Mouse (Mus musculus): ENCODE measurements around the gene Bcl2.
"Not testable (repeated sequence)": the region's sequence is repeated elsewhere in the genome, so short reads cannot be mapped to it uniquely, and the experiment has no call there.

The Bcl2 gene

DNA sequence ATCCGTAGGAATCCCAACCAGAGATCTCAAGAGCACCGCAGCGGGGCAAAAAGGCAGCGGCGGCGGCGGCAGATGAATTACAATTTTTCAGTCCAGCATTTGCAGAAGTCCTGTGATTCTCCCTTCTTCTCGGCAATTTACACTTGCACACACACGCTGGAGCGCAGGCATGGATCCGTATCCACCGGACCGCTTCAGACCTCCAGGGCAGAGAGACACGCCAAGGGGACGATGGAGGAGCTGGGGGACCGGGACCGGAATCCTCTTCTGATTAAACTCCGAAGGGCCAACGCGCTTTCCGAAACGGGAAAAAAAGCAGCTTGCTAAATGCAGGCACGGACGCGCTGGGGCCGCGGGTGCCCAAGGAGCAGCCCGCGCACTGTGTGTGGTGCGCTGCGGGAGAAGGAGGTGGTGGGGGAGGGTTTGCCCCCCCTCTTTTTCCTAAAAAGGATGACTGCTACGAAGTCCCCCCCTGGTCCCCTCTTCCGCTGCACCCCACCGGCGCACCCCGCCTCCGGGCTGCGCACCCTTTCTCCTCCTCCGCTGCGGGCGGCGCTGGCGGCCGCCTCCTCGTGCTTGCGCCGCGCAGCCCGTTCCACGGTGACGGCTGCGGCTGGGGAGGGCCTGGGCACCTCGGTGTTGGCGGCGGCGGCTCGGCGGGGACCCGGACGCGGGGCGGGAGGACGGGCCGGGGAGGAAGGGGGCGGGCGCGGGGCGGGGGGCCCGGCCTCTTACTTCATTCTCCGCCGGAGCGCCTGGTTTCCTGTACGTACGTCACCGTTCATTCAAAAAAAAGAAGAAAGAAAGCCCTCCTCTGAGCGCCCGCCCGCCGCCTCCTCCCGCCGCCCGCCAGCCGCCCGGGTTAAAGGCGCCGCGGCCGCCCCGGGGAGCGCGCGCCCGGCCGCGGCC lies at the start of gene Bcl2:
Gene Bcl2 (minus strand): TSS at position 654 of the 909 bp plus-strand sequence.
- in situ Hi-C loops (cut with MboI): loop anchor here (5.0 kb wide), 1 partner anchor 167 kb away; no protein-coding TSS in a partner anchor

DNA sequence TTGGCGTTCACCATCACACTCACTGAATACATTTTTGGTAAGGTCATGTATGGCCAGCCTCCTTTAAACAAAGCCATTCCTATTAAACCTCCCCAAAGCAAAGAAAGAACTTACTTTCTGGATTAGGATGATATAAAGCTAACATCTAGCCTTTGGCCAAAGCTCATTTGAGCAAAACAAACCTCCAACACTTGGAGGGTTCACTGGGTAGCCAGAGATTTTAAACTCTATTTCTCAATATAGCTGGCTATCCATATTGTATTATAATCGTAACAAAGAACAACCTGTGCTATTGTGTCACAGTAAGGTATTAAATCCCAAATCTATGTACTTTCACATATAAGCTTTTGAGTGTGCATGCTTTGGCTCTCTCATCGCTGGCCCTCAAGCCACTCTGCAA lies 46.7 kb upstream of the Bcl2 start:
- in situ Hi-C loops (cut with MboI): no loop called here

DNA sequence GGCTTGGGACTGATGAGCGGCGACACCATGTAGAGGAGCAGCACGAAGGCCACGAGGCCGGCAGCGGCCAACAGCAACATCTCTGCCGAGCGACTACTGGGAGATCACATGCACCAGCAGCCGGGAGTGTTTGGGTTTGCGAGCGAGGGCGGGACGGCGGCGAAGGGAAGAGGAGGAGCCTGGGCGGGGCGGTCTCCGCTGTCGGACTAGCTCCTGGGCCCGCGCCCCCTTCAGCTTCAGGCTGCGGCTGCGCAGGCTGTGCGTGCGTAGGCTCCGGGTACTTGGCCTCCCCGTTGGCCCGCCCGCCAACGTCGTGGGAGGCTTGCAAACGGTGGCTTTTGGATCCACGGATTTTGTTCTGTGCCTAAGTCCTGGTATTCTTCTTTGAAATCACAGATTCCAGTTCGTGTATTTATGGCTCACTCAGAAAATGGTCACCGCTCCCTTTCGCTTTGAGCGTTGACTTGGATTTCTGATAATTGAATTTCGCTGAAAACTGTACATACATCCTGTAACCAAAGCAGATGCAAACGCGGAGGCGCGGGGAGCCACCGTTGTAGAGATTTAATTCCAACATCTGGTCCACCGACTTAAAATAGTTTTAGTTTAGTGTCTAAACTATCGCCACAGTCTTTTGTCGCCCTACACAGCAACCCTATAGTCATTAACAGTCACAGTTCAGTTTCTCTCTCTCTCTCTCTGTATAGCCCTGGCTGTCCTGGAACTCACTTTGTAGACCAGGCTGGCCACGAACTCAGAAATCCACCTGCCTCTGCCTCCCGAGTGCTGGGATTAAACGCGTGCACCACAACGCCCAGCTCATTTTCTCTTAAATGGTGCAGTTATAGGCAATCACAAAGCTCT lies 45.7 kb upstream of the Bcl2 start, which contains the start of gene Kdsr:
Gene Kdsr (minus strand): TSS at position 156 of the 864 bp plus-strand sequence.
- in situ Hi-C loops (cut with MboI): no loop called here

DNA sequence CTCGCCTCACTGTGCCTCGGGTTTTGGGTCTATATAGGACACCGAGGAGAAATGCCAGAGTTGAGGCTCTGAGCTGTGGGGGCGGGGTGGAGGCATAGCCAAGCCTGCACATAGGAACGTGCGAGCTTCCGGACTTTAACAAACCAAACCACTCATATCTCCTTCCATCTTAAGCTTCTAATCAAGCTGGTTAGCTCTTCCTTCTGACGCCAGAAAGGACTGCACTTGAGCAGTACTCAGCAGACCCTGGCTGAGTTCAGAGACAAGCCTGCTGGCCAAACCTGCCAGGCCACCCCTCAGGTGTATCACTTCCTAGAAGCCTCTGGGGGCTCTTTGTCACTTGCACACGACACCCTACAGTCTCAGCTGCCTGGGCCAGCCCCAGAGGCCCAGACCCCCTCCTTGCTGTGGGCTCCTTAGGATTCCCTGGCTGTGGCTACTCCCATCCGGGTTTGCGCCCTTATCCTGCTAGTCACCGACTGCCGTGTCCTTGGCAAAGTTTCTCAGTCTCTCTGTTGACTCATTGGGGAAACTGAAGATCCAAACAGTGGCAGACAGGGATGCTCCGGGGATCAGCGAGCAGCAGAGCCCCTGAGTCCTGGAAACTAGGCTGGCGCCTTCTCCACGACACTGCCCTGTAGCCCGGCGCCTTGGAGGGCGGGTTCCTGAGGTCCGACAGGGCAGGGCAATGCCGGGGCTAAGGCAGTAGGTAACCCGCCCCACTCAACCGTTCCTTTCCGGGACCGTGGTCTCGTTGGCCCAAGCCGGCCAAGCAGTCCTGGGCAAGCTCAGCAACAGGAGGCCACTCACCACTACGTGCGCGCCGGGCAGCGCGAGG lies 44.9 kb upstream of the Bcl2 start:
- in situ Hi-C loops (cut with MboI): no loop called here

DNA sequence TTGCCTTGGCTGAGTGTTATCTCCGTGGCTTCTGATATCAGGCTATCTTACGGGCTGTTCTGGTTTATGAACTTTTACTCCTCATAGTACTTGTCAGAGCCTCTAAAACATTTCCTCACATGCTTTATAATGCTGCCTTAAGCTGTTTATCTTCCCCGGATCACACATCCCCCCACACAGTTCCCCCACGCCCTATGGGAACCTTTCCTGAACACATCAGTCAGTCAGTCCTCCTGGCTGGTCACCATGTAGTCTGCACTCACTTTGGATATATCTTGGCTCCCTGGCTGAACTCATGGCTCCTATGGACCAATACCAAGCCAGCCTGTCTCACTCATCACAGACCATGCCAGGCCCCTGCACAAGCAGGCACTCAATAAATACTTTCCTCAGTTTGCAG lies 42.6 kb upstream of the Bcl2 start:
- in situ Hi-C loops (cut with MboI): no loop called here

DNA sequence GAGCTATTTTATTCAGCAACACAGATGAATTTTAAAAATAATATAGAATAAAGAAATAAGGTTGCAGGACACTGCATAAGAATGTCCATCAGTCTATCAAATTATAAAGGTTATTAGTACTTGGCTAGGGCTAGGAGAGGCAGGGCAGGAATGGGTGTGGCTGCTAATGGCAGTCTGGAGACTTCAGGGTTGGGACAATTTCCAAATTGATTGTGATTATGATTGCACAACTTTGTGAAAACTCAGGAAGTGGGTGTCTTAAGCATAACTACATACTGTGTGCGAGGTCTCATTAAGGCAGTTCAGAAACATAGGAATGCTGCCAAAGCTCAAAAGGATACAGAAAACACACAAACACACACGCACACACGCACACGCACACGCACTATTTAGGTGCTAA lies 37.9 kb upstream of the Bcl2 start:
- in situ Hi-C loops (cut with MboI): no loop called here

DNA sequence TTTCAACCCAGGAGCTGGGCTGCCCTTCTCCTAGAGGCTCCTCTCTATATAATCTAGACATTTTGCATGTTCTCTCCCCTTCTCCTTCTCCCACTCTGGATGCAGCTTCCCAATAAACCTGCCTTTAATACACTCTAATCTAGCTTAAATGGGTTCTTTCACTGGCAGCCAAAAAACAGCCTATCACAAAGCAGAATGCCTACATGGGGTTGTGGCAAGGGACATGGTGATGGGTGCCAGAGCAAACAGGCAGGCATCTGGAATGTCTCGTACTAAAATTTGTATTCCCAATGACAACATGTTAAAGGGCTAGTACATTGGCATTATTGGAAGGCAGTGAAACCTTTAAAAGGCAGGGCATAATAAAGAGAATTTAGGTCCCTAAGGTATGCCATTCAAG lies 36.6 kb upstream of the Bcl2 start:
- in situ Hi-C loops (cut with MboI): no loop called here

DNA sequence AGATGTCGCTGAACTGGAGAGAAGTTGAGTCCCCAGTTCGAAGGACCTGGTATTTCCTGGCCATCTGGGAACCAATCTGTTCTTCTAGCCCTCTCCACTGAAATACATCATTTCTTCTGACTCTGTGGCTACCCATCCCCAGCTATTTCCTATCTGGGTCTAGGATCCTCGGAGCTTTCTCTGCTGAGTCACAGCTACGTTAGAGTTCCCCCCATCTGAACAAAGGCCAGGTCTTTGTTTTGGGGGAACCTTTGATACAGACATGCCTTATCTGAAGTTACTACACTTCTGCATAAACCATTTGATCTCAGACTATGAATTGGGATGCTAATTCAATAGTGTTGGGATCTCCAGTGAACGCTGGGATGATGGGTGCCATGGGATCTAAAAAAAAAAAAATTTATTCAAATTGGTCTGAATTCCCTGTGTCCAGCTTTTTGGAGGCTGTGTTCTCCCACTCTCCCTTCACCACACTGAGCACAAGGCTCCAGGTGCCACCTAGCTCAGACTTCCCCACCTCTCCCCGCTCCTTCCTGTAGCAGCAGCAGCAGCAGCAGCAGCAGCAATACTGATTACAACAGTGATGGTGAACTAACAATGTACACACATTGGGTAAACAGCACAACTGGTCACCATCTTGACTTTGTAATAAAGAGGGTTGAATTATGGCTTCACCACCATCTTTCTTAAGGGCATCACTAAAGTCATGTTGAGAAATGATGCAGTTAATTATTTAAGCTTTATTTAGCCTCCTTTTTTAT lies 34.7 kb upstream of the Bcl2 start:
- in situ Hi-C loops (cut with MboI): loop anchor here (10.0 kb wide), 1 partner anchor 324 kb away; no protein-coding TSS in a partner anchor

DNA sequence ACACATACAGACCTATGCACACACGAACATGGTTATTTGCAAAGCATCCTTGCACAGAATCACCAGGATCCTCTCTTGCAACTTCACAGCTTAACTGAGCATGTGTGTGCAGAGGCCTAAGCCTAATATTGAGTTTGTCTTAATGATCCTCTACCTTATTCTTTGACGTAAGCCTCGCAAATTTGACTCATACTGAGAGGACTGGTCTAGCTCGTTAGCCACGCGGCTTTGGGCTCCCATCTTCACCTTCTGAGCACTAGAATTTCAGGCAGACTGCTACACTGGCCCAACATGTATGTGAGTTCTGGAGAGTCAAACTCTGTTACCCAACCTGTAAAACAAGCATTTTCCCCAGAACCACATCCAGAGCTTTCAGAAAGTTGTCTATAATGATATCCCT lies 28.9 kb upstream of the Bcl2 start:
- in situ Hi-C loops (cut with MboI): loop anchor here (10.0 kb wide), 1 partner anchor 318 kb away; no protein-coding TSS in a partner anchor

DNA sequence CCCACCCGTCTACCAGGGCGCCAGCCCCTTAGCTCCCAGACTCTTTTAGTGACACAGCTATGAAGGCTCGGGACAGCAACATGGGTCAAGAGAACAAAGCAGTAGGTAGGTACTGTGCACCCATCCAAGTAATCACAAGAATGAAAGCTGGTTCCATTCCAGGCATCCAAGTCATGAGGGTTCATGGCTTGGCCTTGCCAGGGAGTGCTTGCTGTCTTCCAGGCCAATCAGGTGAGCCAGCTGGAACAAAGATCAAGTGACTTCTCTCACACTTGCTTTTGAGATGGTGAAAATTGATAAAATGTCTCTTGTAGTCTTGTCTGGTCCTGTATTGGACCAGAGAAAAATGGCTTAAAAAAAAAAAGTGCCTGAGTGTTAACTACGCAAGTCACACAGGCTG lies 26.7 kb upstream of the Bcl2 start:
- in situ Hi-C loops (cut with MboI): loop anchor here (10.0 kb wide), 1 partner anchor 316 kb away; no protein-coding TSS in a partner anchor

DNA sequence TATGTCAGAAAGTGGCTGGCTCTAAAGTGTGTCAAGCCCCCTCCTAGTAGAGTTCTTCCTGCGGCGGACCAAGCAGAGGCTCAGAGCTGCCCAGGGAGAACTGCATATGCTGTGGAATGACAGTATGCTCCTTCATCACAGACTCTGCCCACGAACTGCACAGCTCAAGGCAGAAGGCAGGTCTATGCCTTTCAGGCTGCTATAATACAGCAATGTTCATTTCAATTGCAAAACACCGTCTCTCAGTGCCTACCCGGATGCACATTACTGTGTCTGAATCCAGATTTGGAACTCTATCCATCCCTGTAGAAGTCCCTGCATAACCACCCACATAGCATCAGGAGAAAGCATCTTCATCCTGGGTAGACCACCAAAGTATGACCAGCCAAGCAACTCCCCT lies 25.7 kb upstream of the Bcl2 start:
- in situ Hi-C loops (cut with MboI): loop anchor here (10.0 kb wide), 1 partner anchor 315 kb away; no protein-coding TSS in a partner anchor

DNA sequence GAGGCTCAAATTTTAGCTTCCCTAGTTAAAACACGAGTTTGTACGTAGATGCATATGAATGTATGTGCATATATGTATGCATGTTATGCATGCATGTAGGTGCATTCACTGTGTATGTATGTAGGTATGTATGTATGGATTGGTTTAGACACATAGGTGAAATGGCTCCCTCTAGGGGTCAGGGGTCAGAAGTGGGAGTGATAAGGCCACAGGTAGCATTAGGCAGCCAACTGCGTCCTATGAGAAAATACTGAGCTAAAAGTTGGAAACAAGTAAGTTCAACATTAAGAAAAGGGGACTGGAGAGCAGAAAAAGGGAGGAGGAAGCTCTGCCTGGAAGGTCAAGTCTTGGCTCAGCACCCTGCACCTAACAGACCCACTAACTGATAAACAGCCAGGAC lies 24.0 kb upstream of the Bcl2 start:
- in situ Hi-C loops (cut with MboI): no loop called here

DNA sequence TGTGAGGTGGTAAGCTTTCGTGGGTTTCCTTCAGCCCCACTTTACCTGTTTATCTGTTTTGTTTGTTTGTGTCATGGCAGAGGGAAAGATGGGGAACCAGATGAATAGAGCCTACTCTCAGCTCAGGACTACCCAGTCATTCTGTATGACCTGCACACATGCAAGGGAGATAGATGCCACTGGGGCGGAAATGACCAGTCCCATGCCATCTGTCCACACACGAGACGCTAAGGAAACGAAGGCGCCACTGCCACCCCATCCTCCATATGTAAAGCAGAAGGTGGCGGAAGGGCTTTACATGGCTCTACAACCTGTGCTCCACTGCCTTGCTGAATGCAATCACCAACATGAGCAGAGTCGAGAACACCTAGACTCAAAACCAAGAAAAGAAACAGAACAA lies 22.1 kb upstream of the Bcl2 start:
- in situ Hi-C loops (cut with MboI): no loop called here

DNA sequence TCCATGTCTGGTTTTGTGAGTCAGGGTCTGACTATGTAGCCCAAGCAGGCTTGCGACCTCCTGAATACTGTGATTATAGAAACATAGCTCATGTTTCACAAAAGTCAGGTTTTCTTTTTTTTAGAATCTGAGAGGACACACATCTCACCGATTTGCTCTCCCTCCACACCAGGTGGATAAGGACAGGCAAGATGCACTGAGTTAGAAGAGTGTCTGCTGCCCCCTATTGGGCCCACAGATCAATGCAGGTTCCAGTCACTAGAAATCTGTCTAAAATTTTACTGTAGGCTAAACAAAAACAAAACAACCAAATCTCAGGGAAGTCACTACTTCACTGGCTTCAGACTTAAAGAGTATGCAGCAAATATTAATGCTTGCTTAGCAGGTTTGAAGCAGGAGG lies 21.5 kb upstream of the Bcl2 start:
- in situ Hi-C loops (cut with MboI): no loop called here

DNA sequence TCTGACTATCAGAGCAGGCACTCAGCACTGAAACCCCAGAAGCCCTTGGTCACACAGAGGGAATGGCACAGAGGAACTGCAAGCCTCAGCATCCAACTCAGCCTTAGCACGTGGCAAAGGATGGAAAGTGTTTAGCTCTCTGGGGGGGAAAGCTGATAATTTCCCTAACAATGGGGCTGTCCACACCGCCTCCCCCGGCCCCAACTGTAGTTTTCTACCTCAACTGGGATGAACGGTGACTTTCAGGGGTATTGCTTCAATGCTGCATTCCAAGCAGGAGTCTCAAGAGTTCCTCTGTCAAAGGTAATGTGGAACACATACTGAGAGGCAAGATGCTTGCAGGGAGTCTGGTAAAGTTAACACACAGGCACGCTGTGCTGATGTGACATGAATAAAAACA lies 8.0 kb upstream of the Bcl2 start:
- in situ Hi-C loops (cut with MboI): no loop called here

DNA sequence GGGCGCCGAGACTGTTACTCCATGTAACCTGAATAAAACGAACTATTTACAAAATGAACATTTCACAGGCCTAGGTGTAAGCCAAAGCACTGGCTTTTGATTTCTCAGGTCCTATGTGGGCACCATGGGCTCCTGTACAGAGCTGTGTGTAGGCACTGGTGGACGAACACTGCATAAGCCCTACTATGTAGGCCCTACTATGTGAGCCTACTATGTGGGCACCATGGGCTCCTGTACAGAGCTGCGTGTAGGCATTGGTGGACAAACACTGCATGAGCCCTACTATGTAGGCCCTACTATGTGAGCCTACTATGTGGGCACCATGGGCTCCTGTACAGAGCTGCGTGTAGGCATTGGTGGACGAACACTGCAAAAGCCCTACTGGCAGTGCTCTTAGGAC lies 3.7 kb upstream of the Bcl2 start:
- in situ Hi-C loops (cut with MboI): not testable (repeated sequence)

DNA sequence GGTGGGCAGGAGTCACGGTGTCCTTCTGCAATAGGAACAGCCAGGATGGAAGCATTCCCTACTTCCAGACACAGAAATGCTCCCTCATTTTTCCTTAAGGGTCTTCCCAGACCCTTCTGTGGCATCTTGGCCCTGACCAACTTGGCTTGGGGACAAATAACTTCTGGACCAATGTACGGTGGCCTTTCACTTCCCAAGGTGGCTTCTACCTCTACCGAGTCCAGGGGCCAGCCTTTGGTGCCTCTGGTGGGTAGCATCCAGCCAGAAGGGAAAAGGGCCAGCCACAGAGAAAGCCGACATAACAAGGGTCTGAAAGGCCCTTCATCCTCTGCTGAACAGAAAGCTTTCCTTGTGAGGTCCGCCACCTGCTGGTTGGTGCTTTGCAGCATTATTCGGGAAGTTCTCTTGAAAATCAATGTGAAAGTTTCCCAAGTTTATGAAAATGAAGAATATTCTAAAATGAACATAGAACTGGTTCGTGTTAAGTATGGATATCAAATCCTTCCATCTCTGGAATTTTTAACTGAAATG lies 3.1 kb upstream of the Bcl2 start:
- in situ Hi-C loops (cut with MboI): no loop called here

DNA sequence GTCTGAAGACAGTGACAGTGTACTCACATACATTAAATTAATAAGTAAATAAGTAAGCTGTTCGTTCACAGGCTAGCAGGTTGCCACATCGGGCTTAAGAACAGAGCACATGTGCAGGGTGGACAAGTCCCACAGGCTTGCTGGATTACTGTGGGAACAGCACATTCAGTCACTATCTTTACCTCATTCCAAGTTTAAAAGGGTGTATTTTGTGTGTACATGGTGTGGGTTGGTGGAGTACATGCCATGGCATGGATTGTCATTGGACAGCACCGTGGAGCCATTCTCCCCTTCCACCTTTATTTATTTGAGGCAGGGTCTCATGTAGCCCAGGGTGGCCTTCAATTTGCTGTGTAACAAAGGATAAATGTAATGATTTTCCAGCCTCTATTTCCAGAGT lies 2.1 kb upstream of the Bcl2 start:
- in situ Hi-C loops (cut with MboI): no loop called here

DNA sequence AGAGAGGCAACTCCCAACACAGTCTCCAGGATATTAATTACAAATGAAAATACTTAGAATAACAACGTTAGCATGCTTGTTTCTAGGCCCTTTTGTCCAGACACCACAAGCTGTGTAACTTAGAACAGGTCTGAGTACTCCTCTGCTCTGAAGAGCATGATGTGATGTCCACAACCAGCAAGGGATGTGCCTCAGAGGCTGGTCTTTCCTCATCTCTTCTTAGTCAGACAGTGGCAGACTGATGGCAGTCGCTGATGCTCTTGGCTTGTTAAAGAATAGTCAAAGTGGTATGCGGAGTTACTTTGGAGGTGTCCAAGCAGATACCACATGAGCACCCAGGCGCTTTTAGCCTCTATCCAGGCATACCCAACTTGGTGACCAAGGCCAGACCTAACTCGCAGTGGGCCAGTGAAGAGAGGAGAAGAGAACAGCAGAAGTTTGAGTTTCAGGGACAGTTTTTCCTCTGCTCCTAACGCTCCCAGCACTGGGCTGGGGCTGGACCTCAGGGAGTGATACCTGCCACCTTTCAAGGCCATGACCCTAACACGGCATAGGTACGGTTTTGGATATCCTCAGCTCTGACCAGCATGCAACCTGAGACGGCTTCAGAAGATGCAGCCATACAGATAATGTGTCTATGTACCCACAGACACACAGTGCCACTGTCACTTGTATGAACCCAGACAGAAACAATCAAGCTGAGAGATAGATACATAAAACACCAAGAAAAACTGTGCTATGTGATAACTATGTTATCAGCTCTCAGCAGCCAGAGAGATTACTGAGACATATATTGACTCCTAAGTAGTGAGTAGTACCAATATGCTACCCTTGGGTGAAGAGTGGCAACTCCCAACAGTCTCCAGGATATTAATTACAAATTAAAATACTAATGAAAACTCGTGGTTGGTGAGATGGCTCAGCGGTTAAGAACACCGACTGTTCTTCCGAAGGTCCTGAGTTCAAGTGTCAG lies 1.3 kb upstream of the Bcl2 start:
- in situ Hi-C loops (cut with MboI): no loop called here

All from mature B cell (primary cell).